Mouse (Mus musculus) embryonic facial prominence, embryonic 12.5 days (tissue): ENCODE results near the gene Sec24d. TPM values are rescaled to one million over a fixed set of nuclear protein-coding genes. Genes with fewer than 3 reads are reported as not detected.

Source experiments
- polyA plus RNA-seq: library from polyadenylated mRNA; unstranded; fragments of >200 nt; fragmentation: Nextera tagmentation; extraction: Ambion mirVana; gene quantifications from 2 replicates; pipeline ENCODE4 v1.2.1, GENCODE M21; 2016

Sec24d gene
- polyA plus RNA-seq, 1 experiment from 2014 or later, result 62.6 TPM

Other genes with a start within 250 kb of the Sec24d start
- 3.3 and 4.1 TPM in 2 replicates for gene Myoz2, start 232.4 kb upstream of the Sec24d start, polyA plus RNA-seq
- gene Synpo2, start 31.3 kb upstream of the Sec24d start, polyA plus RNA-seq, result 8.5 and 8.6 TPM in 2 replicates
- 33.8 and 35.9 TPM in 2 replicates for gene Mettl14, start 118.7 kb downstream of the Sec24d start, polyA plus RNA-seq
- gene Prss12, start 179.5 kb downstream of the Sec24d start, polyA plus RNA-seq, result 25.2 and 27.4 TPM in 2 replicates